Mouse (Mus musculus) liver (tissue): Measurements from ENCODE around the gene Ehd1.

Experiments used
- DNase-seq: peaks from one replicate; pipeline ENCODE4 v3.0.0-alpha.2; 2020; ENCODE audit warnings: mixed read lengths

Ehd1 gene

DNA sequence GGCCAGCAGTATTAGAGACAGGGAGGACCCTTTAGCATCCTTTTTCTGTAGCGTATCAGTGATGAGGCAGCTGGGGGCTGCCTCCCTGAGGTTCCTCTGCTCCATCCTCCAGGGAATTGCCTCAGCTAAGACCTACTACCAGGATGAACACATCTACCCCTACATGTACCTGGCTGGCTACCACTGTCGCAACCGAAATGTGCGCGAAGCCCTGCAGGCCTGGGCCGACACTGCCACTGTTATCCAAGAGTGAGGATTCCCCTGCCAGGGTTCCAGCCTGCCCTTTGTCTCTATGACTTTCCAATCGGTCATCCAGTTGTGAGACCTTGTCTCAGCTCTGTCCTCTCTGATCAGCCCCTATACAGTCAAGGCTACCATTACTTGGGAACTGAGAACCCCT lies 61.6 kb downstream of the Ehd1 start:
- DNase-seq = no peak

DNA sequence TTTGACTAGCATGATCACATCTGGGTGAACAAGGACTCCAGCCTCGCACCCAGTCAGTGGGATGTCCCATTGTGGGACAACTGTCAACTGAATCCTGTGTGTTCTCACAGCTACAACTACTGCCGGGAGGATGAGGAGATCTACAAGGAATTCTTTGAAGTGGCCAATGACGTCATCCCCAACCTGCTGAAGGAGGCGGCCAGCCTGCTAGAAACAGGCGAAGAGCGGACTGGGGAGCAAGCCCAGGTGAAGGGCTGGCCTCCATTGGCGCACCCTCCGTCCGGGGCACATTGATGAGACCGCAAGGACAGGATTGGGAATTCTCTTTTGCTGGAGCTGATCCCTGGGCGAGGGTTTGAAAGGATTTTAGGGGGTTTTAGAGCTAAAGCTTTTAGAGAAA lies 62.2 kb downstream of the Ehd1 start:
- no peak for DNase-seq

DNA sequence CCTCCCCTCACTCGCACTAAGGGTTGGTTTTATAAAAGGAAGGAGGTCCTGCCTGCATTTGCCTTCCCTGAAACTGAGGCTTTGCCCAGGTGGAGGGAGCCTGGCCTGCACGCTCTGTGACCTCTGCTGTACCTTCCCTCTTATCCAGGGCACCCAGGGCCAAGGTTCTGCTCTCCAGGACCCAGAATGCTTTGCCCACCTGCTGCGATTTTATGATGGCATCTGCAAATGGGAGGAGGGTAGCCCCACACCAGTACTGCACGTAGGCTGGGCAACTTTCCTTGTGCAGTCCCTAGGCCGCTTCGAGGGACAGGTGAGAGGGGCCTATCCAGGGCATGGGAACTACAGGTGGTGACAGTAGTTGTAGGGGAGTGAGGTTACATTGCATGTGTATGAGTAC lies 62.7 kb downstream of the Ehd1 start:
- DNase-seq = no peak

DNA sequence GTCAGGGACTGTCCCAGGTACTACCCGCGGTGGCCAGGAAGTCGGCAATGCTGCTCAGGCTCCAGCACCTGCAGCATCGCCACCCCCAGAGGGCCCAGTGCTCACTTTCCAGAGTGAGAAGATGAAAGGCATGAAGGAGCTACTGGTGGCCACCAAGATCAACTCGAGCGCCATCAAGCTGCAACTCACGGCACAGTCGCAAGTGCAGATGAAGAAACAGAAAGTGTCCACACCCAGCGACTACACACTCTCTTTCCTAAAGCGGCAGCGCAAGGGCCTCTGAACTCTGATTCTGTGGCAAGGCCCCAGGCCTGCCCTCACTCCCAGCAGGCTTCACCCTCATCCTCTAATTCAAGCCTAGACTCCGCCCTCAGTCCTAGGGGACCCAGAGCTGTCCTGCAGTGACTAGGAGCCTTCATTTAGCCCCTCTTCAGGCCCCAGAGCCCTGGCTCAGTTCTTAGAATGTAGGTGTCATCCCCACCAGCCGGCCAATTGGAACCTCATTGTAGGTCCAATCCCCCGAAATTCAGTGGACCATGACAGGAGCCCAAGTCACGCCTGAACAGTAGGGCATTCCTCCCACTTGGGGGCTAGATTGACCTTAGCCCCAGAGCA lies 63.5 kb downstream of the Ehd1 start:
- DNase-seq = peak; percentile 59

DNA sequence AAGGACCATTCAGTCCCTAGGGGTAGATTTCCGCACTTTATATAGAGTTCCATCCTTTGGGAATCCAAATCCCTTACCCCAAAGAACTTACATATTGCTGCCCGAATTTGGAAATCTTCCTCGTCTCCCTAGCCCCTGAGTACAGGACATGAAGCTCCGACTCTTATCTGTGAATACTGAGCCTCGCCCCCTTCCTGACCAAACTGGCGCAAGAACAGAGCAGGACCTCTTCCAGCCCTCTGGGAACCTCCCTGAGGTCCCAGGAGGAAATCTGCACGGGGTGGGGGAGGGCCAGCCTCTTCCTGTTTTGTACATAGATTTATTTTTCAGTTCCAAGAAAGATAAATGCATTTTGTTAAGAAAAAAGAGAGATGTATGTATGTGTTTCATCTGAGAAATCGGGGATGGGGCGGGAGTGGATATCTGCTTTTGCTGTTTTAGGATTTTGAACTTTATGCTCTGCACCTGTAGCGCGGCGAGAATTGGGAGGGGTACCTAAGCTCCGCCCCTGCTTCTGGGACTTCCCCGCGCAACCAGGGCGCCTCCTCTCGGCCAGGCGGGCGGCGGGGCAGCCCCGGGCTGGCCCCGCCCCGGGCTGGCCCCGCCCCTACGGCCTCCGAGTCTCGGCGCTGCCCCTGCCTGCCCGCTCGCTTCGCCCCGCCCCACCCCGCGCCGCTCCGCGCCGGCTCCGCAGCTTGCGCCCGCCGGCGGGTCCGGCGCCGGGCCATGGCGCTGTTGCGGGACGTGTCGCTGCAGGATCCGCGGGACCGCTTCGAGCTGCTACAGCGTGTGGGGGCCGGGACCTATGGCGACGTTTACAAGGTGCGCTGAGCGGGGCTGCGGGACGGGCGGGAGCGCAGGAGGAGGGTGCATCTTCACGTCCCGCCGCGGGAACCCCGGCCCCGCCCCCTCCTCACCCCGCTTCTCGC lies 64.3 kb downstream of the Ehd1 start, which contains the start of gene Map4k2:
TSS of gene Map4k2 (plus strand) at position 612 of the 929 bp plus-strand sequence.
- peak; percentile 94 for DNase-seq

DNA sequence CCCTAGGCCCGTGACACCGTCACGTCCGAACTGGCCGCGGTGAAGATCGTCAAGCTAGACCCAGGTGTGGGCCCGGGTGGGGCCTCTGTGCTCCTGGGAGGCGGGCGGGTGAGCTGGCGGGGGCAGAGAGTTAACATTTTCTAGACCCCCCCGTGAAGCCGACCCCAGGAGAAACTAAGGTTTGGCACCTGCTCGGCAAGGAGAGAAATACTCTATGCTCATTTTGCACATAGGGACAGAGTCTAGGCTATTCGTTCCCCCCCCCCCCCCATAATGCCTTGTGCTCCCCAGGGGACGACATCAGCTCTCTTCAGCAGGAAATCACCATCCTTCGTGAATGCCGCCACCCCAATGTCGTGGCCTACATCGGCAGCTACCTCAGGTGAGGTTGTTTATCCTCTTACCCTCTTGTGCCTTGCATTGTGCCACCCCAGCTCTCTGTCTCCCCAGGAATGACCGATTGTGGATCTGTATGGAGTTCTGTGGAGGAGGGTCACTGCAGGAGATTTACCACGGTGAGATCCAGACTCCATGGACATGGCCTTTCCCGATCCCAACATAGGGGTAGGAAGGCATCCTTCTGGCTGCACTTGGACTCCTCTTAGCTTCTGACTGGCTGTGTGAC lies 65.0 kb downstream of the Ehd1 start:
- DNase-seq = no peak

DNA sequence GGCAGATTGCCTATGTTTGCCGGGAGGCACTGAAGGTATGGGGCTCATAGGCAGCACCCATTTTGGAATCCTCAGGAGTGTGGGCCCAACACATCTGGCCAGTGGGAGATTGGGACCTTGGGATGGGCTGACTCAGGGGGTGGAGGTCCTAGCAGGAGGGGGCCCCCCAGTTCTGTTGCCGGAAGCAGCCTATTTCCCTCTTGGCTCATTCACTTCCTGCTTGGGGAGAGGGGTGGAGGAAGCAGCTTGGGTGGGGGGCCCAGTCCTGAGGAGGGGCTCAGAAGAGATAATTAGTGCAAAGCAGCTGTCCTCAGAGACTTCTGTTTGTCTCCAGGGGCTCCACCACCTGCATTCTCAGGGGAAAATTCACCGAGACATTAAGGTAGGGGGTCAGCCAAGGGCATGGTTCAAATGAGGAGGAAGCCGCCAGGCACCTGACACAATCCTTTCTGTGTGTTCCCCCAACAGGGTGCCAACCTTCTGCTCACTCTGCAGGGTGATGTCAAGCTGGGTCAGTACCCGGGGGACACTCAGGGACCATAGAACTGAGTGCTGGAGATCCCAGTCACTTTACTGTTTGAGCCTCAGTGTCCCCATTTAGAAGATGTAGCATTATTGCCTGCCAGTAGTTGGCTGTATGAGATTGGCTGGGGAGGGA lies 65.9 kb downstream of the Ehd1 start:
- DNase-seq = no peak

DNA sequence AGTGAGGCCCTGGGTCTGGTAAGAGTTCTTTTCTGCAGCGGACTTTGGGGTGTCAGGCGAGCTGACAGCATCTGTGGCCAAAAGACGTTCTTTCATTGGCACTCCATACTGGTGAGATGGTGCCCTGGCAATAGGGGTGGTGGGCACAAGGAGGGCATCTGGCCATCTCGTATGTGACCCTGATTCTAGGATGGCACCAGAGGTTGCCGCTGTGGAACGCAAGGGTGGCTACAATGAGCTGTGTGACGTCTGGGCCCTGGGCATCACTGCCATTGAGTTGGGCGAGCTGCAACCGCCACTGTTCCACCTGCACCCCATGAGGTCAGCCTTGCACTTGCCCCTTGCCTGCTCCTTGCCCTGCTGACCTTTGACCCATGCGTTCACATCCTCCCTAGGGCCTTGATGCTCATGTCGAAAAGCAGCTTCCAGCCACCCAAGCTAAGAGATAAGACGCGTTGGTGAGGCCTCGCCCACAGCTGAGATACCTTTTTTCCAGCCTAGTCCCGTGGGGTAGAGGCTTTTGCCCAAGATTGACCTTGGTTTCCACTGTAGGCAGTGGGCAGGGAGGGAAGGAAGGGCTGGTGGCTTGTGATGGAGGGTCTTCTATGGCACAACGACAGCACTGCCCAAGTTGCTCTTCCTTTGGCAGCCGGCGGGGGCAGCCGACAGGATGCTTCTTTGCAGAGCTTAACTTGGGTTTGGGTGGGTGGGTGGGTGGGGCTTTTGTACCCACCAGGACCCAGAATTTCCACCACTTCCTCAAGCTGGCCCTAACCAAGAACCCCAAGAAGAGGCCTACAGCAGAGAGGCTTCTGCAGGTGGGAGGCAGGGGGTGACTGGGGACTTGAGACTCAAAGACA lies 66.8 kb downstream of the Ehd1 start:
- no peak for DNase-seq

DNA sequence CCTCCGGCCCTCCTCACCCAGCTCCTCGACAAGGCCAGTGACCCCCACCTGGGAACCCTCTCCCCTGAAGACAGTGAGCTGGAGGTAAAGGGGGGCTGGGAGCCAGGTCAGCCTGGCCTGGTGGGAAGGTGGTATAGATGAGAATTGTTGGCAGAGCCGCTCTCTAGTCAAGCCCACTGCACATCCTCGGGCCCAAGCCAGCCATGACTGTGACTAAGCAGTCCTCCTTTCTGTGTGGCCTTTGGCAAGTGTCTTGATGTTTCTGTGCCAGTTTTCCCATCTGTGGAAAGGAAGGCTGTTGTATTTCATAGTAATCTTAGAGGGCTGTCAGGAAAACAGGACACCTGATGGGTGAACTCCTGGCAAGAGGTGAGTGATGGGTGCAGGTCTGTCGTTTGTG lies 67.5 kb downstream of the Ehd1 start:
- no peak for DNase-seq

DNA sequence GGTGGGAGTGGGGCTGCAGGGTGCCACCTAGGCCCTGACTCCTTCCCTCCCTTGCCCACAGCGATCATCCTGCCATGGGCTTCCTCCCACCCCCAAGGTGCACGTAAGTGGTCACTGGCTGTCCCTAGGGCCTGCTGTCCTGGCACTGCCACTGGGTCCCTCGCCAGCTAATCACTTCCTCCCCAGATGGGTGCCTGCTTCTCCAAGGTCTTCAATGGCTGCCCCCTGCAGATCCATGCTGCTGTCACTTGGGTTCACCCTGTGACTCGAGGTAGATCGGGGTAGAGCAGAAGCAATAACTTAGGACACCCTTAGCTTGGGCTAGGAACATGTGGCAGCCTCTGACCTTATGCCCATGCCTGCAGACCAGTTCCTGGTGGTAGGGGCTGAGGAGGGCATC lies 69.5 kb downstream of the Ehd1 start:
- DNase-seq = no peak

DNA sequence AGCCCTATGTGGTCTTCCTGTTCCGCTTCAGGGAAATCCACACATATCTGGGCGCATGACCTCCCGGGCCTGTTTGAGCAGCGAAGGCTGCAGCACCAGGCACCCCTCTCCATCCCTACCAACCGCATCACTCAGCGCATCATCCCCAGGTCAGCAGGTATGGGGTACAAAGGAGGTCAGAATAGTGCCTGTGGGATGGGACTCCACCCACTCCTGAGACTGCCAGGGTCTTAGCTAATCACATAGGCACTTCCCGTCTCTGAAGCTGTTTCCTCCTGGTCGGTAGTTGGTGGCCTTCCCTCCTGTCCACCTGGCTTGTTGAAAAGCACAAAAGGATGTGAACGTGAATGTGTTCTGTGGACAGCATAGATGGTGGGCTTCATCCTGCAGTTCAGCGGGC lies 70.1 kb downstream of the Ehd1 start:
- no peak for DNase-seq

DNA sequence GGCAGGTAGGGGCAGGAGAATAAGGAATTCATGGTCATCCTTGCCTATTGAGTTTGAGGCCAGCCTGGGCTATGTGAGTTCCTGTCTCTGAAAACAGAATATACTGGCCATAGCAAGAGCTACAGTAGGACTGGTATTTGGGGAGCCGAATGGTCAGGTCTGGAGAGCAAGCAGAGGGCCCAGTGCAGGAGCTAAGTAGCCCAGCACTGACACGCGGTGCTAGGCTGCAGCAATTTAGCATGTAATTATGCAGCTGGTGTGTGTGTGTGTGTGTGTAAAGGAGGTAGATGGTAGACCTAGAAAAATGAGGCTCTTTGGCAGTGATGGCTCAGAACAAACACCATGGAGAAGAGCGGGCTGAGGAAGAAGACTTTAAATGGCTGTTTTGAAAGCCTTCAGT lies 71.1 kb downstream of the Ehd1 start:
- no peak for DNase-seq

DNA sequence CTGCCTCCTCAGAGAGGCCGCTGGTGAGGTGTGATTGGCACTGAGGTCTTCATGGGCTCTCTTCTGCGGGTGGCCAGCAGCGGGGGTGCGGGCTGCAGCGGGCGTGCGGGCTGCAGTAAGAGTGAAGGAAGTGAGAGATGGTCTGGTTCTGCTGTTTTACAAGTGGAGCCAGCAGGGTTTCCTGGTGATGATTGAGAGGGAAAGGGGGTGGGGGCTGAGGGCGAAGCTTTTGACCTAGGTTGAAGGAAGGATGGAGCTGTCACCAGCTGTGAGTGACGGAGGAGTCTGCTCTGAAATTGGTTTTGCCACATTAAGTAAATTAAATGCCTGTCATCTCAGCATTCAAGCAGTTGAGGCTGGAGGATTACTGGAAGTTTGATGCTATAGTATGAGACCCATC lies 72.2 kb downstream of the Ehd1 start:
- DNase-seq = no peak

DNA sequence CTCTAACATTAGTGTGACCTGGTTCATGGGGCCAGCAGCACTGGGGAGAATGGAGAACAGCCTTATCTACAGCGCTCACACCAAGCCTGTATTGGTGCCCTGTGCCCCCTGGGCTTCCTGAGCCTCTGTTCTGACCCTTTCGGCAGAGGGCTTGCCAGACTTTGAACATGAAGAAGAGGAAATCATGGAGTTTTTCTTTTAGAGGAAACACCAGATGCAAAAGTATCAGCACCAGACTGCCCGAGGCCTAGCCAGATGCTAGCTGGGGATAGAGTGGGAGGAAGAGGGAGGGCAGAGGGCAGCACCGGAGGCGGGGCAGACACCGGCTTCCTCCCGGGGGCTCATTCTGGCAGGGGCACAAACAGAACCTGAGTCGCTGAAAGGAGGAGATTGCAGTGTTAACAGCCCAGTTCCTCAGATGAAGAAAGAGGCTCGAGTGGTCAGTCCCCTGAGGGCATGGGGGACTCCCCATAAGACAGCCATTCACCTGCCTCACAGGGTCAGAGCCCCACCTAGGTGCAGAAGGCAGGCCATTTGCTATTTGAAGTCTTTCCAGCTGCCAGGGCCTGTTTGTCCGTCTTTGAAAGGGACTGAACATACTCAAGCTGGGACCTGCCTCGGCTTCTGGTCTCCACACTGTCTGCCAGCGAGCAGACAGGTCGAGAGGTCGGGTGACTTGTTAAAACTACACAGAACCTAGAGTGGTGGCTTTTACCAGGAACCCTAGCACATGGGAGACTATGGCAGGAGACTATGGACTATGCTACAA lies 72.9 kb downstream of the Ehd1 start:
- peak; percentile 46 for DNase-seq
